Mouse (Mus musculus): ENCODE data around the gene Adprh.

The Adprh gene

GRCm38 (mm10) chr16:38452442-38453202 lies at the start of gene Adprh:
TSS of gene Adprh (minus strand) at chr16:38452703.
- in situ Hi-C loops (cut with MboI; ENCODE audit: unreplicated experiment in 2 of 2), result no loop called here

- in situ Hi-C loops (cut with MboI; ENCODE audit: unreplicated experiment in 2 of 2), result loop anchor here in 1 of 2 experiments (10.0 to 25.0 kb wide), 2 partner anchors 509 to 812 kb away; no protein-coding TSS in a partner anchor
These were observed 44.2 kb upstream of the Adprh start for GRCm38 (mm10) chr16:38496604-38497140.

- in situ Hi-C loops (cut with MboI; ENCODE audit: unreplicated experiment in 2 of 2), result loop anchor here in 1 of 2 experiments (10.0 to 25.0 kb wide), 2 partner anchors 507 to 809 kb away; no protein-coding TSS in a partner anchor
These were observed 41.4 kb upstream of the Adprh start for GRCm38 (mm10) chr16:38493890-38494289.

GRCm38 (mm10) chr16:38492551-38492950 lies 40.0 kb upstream of the Adprh start:
- in situ Hi-C loops (cut with MboI; ENCODE audit: unreplicated experiment in 2 of 2), result loop anchor here in 1 of 2 experiments (10.0 to 25.0 kb wide), 2 partner anchors 505 to 808 kb away; no protein-coding TSS in a partner anchor

- in situ Hi-C loops (cut with MboI; ENCODE audit: unreplicated experiment in 2 of 2), result loop anchor here (5.0 to 25.0 kb wide), 3 partner anchors 106 to 496 kb away; partner anchors contain the start of genes Cox17 (in 1 of the 2) and Gm21987 (in 1 of the 2)
These were observed 31.2 kb upstream of the Adprh start for GRCm38 (mm10) chr16:38483582-38484309.

GRCm38 (mm10) chr16:38482780-38483562 lies 30.5 kb upstream of the Adprh start:
- in situ Hi-C loops (cut with MboI; ENCODE audit: unreplicated experiment in 2 of 2), result loop anchor here (5.0 to 25.0 kb wide), 3 partner anchors 106 to 496 kb away; partner anchors contain the start of genes Cox17 (in 1 of the 2) and Gm21987 (in 1 of the 2)

GRCm38 (mm10) chr16:38481327-38481726 lies 28.8 kb upstream of the Adprh start:
- in situ Hi-C loops (cut with MboI; ENCODE audit: unreplicated experiment in 2 of 2), result loop anchor here (5.0 to 25.0 kb wide), 3 partner anchors 104 to 494 kb away; partner anchors contain the start of genes Cox17 (in 1 of the 2) and Gm21987 (in 1 of the 2)

GRCm38 (mm10) chr16:38478296-38478695 lies 25.8 kb upstream of the Adprh start:
- in situ Hi-C loops (cut with MboI; ENCODE audit: unreplicated experiment in 2 of 2), result loop anchor here in 1 of 2 experiments (25.0 kb wide), 1 partner anchor 491 kb away; no protein-coding TSS in a partner anchor

- in situ Hi-C loops (cut with MboI; ENCODE audit: unreplicated experiment in 2 of 2), result loop anchor here in 1 of 2 experiments (25.0 kb wide), 1 partner anchor 490 kb away; no protein-coding TSS in a partner anchor
These were observed 24.7 kb upstream of the Adprh start for GRCm38 (mm10) chr16:38477241-38477608.

- in situ Hi-C loops (cut with MboI; ENCODE audit: unreplicated experiment in 2 of 2), result loop anchor here in 1 of 2 experiments (25.0 kb wide), 1 partner anchor 489 kb away; no protein-coding TSS in a partner anchor
These were observed 24.1 kb upstream of the Adprh start for GRCm38 (mm10) chr16:38476312-38477240.

- in situ Hi-C loops (cut with MboI; ENCODE audit: unreplicated experiment in 2 of 2), result loop anchor here in 1 of 2 experiments (25.0 kb wide), 1 partner anchor 488 kb away; no protein-coding TSS in a partner anchor
These were observed 23.3 kb upstream of the Adprh start for GRCm38 (mm10) chr16:38475681-38476311.

- in situ Hi-C loops (cut with MboI; ENCODE audit: unreplicated experiment in 2 of 2), result loop anchor here in 1 of 2 experiments (25.0 kb wide), 1 partner anchor 487 kb away; no protein-coding TSS in a partner anchor
These were observed 22.3 kb upstream of the Adprh start for GRCm38 (mm10) chr16:38474677-38475286.

GRCm38 (mm10) chr16:38473661-38474060 lies 21.2 kb upstream of the Adprh start:
- in situ Hi-C loops (cut with MboI; ENCODE audit: unreplicated experiment in 2 of 2), result no loop called here

- in situ Hi-C loops (cut with MboI; ENCODE audit: unreplicated experiment in 2 of 2), result no loop called here
These were observed 20.0 kb upstream of the Adprh start for GRCm38 (mm10) chr16:38472507-38472873.

GRCm38 (mm10) chr16:38471697-38472506 lies 19.4 kb upstream of the Adprh start:
- in situ Hi-C loops (cut with MboI; ENCODE audit: unreplicated experiment in 2 of 2), result no loop called here

- in situ Hi-C loops (cut with MboI; ENCODE audit: unreplicated experiment in 2 of 2), result loop anchor here in 1 of 2 experiments (10.0 kb wide), 1 partner anchor 95 kb away; no protein-coding TSS in a partner anchor
These were observed 16.9 kb upstream of the Adprh start for GRCm38 (mm10) chr16:38469437-38469836.

- in situ Hi-C loops (cut with MboI; ENCODE audit: unreplicated experiment in 2 of 2), result loop anchor here in 1 of 2 experiments (10.0 kb wide), 1 partner anchor 94 kb away; no protein-coding TSS in a partner anchor
These were observed 16.2 kb upstream of the Adprh start for GRCm38 (mm10) chr16:38468706-38469018.
